Mouse (Mus musculus): ENCODE measurements around the gene Adnp. TPM values are rescaled to one million over a fixed set of nuclear protein-coding genes. Genes with fewer than 3 reads are reported as not detected.

The Adnp gene
- polyA plus RNA-seq, 2 experiments: 0.51 to 7.5 TPM

- Histone ChIP-seq H3K9ac (replicated peaks) (no peak overlapping the region), H3K4me1 (replicated peaks; ENCODE audit: control insufficient read depth in 2 of 2, insufficient read depth in 2 of 2, low read length in 1 of 2) (peaks cover 3 to 12% of the 10 kb centered on the region in 2 experiments; a peak in 3 of 4 replicates)
Measured at GRCm38 (mm10) chr2:168149241-168149640, 57.7 kb downstream of the Adnp start.

GRCm38 (mm10) chr2:168147722-168148432 is 59.0 kb downstream of the Adnp start:
- no peak for DNase-seq (ENCODE audit: low read depth in 3 of 3, low spot score in 3 of 3)
- ATAC-seq (ENCODE audit: insufficient read depth): peak; percentile 25
- WGBS (ENCODE audit: insufficient replicate concordance): 63% methylated on average over 22 of the region's 22 CpGs

More at GRCm38 (mm10) chr2:168149241-168149640, 57.7 kb downstream of the Adnp start:
- H3K27ac ChIP-seq: no peak overlapping the region
- H3K9me3 ChIP-seq (ENCODE audit: control insufficient read depth, low read length): no peaks in the 10 kb centered on the region
- H3K36me3 ChIP-seq (replicated peaks; ENCODE audit: control insufficient read depth, insufficient read depth, low read depth): no peaks in the 10 kb centered on the region
- DNase-seq (ENCODE audit: low read depth in 3 of 3, low spot score in 3 of 3) (no peak), ATAC-seq (ENCODE audit: insufficient read depth) (no peak)
- no peak overlapping the region for H3K4me3 ChIP-seq (ENCODE audit: insufficient read depth in 1 of 2, low read depth in 2 of 2, low read length in 2 of 2)
- no peaks in the 10 kb centered on the region for H3K27me3 ChIP-seq (ENCODE audit: control insufficient read depth, insufficient read depth, low read length)
- no peak for TF ChIP-seq CTCF (IDR thresholded peaks at IDR 0.05; ENCODE audit: low read depth)
- no peak for TF ChIP-seq EP300 (IDR thresholded peaks at IDR 0.05; ENCODE audit: low read depth)
- 57% methylated on average over 8 of the region's 8 CpGs for WGBS (ENCODE audit: insufficient replicate concordance)
- H3K4me2 ChIP-seq (ENCODE audit: low read depth): no peak overlapping the region

GRCm38 (mm10) chr2:168145437-168145836 is 61.5 kb downstream of the Adnp start:
- no peak for ATAC-seq (ENCODE audit: insufficient read depth)
- 44% methylated on average over 2 of the region's 2 CpGs for WGBS (ENCODE audit: insufficient replicate concordance)

More at GRCm38 (mm10) chr2:168147722-168148432, 59.0 kb downstream of the Adnp start:
- Histone ChIP-seq H3K4me3 (ENCODE audit: insufficient read depth in 1 of 2, low read depth in 2 of 2, low read length in 2 of 2) (no peak overlapping the region), H3K27ac (no peak overlapping the region), H3K9me3 (ENCODE audit: control insufficient read depth, low read length) (no peaks in the 10 kb centered on the region), H3K4me1 (replicated peaks; ENCODE audit: control insufficient read depth in 2 of 2, insufficient read depth in 2 of 2, low read length in 1 of 2) (peaks cover 0 to 3% of the 10 kb centered on the region in 2 experiments; a peak in 2 of 4 replicates), H3K36me3 (replicated peaks; ENCODE audit: control insufficient read depth, insufficient read depth, low read depth) (no peaks in the 10 kb centered on the region), H3K9ac (replicated peaks) (no peak overlapping the region), H3K27me3 (ENCODE audit: control insufficient read depth, insufficient read depth, low read length) (no peaks in the 10 kb centered on the region), H3K4me2 (ENCODE audit: low read depth) (no peak overlapping the region)
- TF ChIP-seq EP300 (IDR thresholded peaks at IDR 0.05; ENCODE audit: low read depth) (no peak), CTCF (IDR thresholded peaks at IDR 0.05; ENCODE audit: low read depth) (no peak)

GRCm38 (mm10) chr2:168143794-168144193 is 63.1 kb downstream of the Adnp start:
- WGBS (ENCODE audit: insufficient replicate concordance): 46% methylated on average over 5 of the region's 5 CpGs
- Histone ChIP-seq H3K27ac (no peak overlapping the region), H3K4me3 (ENCODE audit: insufficient read depth in 1 of 2, low read depth in 2 of 2, low read length in 2 of 2) (no peak overlapping the region), H3K9me3 (ENCODE audit: control insufficient read depth, low read length) (no peaks in the 10 kb centered on the region), H3K27me3 (ENCODE audit: control insufficient read depth, insufficient read depth, low read length) (no peaks in the 10 kb centered on the region), H3K9ac (replicated peaks) (no peak overlapping the region), H3K36me3 (replicated peaks; ENCODE audit: control insufficient read depth, insufficient read depth, low read depth) (no peaks in the 10 kb centered on the region), H3K4me1 (replicated peaks; ENCODE audit: control insufficient read depth in 2 of 2, insufficient read depth in 2 of 2, low read length in 1 of 2) (no peaks in the 10 kb centered on the region; a peak in 1 of 4 replicates), H3K4me2 (ENCODE audit: low read depth) (no peak overlapping the region)
- ATAC-seq (ENCODE audit: insufficient read depth) (no peak), DNase-seq (ENCODE audit: low read depth in 3 of 3, low spot score in 3 of 3) (no peak)
- no peak for TF ChIP-seq EP300 (IDR thresholded peaks at IDR 0.05; ENCODE audit: low read depth)
- TF ChIP-seq CTCF (IDR thresholded peaks at IDR 0.05; ENCODE audit: low read depth): no peak

More at GRCm38 (mm10) chr2:168145437-168145836, 61.5 kb downstream of the Adnp start:
- peaks cover 0 to 3% of the 10 kb centered on the region in 2 experiments; a peak in 2 of 4 replicates for H3K4me1 ChIP-seq (replicated peaks; ENCODE audit: control insufficient read depth in 2 of 2, insufficient read depth in 2 of 2, low read length in 1 of 2)
- H3K9ac ChIP-seq (replicated peaks): no peak overlapping the region
- H3K27ac ChIP-seq: no peak overlapping the region
- no peak for DNase-seq (ENCODE audit: low read depth in 3 of 3, low spot score in 3 of 3)
- H3K9me3 ChIP-seq (ENCODE audit: control insufficient read depth, low read length): no peaks in the 10 kb centered on the region
- H3K4me2 ChIP-seq (ENCODE audit: low read depth): no peak overlapping the region
- H3K4me3 ChIP-seq (ENCODE audit: insufficient read depth in 1 of 2, low read depth in 2 of 2, low read length in 2 of 2): no peak overlapping the region
- TF ChIP-seq CTCF (IDR thresholded peaks at IDR 0.05; ENCODE audit: low read depth) (no peak), EP300 (IDR thresholded peaks at IDR 0.05; ENCODE audit: low read depth) (no peak)
- H3K36me3 ChIP-seq (replicated peaks; ENCODE audit: control insufficient read depth, insufficient read depth, low read depth): no peaks in the 10 kb centered on the region
- no peaks in the 10 kb centered on the region for H3K27me3 ChIP-seq (ENCODE audit: control insufficient read depth, insufficient read depth, low read length)

GRCm38 (mm10) chr2:168137161-168137560 is 69.8 kb downstream of the Adnp start:
- ATAC-seq (ENCODE audit: insufficient read depth) (no peak), DNase-seq (ENCODE audit: low read depth in 3 of 3, low spot score in 3 of 3) (no peak)
- no peaks in the 10 kb centered on the region for H3K4me1 ChIP-seq (replicated peaks; ENCODE audit: control insufficient read depth in 2 of 2, insufficient read depth in 2 of 2, low read length in 1 of 2)
- no peak for TF ChIP-seq CTCF (IDR thresholded peaks at IDR 0.05; ENCODE audit: low read depth)
- TF ChIP-seq EP300 (IDR thresholded peaks at IDR 0.05; ENCODE audit: low read depth): no peak
- H3K27ac ChIP-seq: no peak overlapping the region
- H3K4me3 ChIP-seq (ENCODE audit: insufficient read depth in 1 of 2, low read depth in 2 of 2, low read length in 2 of 2): no peak overlapping the region
- H3K27me3 ChIP-seq (ENCODE audit: control insufficient read depth, insufficient read depth, low read length): no peaks in the 10 kb centered on the region
- no peak overlapping the region for H3K4me2 ChIP-seq (ENCODE audit: low read depth)
- 69% methylated on average over 15 of the region's 15 CpGs for WGBS (ENCODE audit: insufficient replicate concordance)
- no peaks in the 10 kb centered on the region for H3K36me3 ChIP-seq (replicated peaks; ENCODE audit: control insufficient read depth, insufficient read depth, low read depth)
- H3K9ac ChIP-seq (replicated peaks): no peak overlapping the region
- H3K9me3 ChIP-seq (ENCODE audit: control insufficient read depth, low read length): no peaks in the 10 kb centered on the region

Small RNA genes lying within 50 kb of the gene (microRNA-seq; reads per million reads assigned to microRNA genes)
- not detected for gene Gm24561

Other genes with a start within 250 kb of the Adnp start
- gene Ripor3, start 196.5 kb downstream of the Adnp start, polyA plus RNA-seq (2012; rRNA removed): 2.3 and 2.6 TPM in 2 replicates
- gene Ripor3, start 196.5 kb downstream of the Adnp start, polyA plus RNA-seq (2014; fragmentation: Nextera tagmentation; extraction: Ambion mirVana): 0.88 and 1.1 TPM in 2 replicates
- gene Pard6b, start 126.1 kb downstream of the Adnp start, polyA plus RNA-seq (2012; rRNA removed): 1.9 and 2.2 TPM in 2 replicates
- gene Pard6b, start 126.1 kb downstream of the Adnp start, polyA plus RNA-seq (2014; fragmentation: Nextera tagmentation; extraction: Ambion mirVana): 1.8 and 2.3 TPM in 2 replicates
- gene Gm20716, start 23.3 kb upstream of the Adnp start, polyA plus RNA-seq (2012; rRNA removed): 4.9 and 8.5 TPM in 2 replicates
- gene Gm20716, start 23.3 kb upstream of the Adnp start, polyA plus RNA-seq (2014; fragmentation: Nextera tagmentation; extraction: Ambion mirVana): 4.4 and 4.7 TPM in 2 replicates
- 4.2 and 23.2 TPM in 2 replicates for gene Dpm1, start 23.5 kb upstream of the Adnp start, polyA plus RNA-seq (2012; rRNA removed)
- gene Dpm1, start 23.5 kb upstream of the Adnp start, polyA plus RNA-seq (2014; fragmentation: Nextera tagmentation; extraction: Ambion mirVana): 77.8 and 79.2 TPM in 2 replicates
- 4.5 and 4.9 TPM in 2 replicates for gene Mocs3, start 23.5 kb upstream of the Adnp start, polyA plus RNA-seq (2012; rRNA removed)
- 3.6 and 3.8 TPM in 2 replicates for gene Mocs3, start 23.5 kb upstream of the Adnp start, polyA plus RNA-seq (2014; fragmentation: Nextera tagmentation; extraction: Ambion mirVana)
- gene Kcng1, start 74.6 kb upstream of the Adnp start, polyA plus RNA-seq (2012; rRNA removed): 0.02 and 0.05 TPM in 2 replicates
- gene Kcng1, start 74.6 kb upstream of the Adnp start, polyA plus RNA-seq (2014; fragmentation: Nextera tagmentation; extraction: Ambion mirVana): 0.09 and 0.10 TPM in 2 replicates